Comparison of ENCODE assay signal across 8 mouse cellular contexts in genomic region chr6:87730591-87731462, GRCm38 (mm10). TPM values are rescaled to one million over a fixed set of nuclear protein-coding genes. Genes with fewer than 3 reads are reported as not detected.
DNase-seq lines count a peak whose midpoint lies in the region; ATAC-seq and TF ChIP-seq lines count a peak whose summit lies in the region.

Efcc1 (plus strand) TSS chr6:87730869.

- H3K4me3 ChIP-seq in gastrocnemius, adult 2 months, result peak within 1 kb of the TSS; percentile 72
- peak within 1 kb of the TSS; percentile 61 for H3K4me3 ChIP-seq in hindbrain, embryonic 13.5 days
- H3K4me3 ChIP-seq in lung, postnatal 0 days (ENCODE audit: low read depth, low read length), result peak within 1 kb of the TSS; percentile 41

- peak; percentile 26; the same call in 1 of the 2 replicates for TF ChIP-seq CTCF in gastrocnemius, adult 2 months (IDR thresholded peaks at IDR 0.05)
- peak; percentile 57 for TF ChIP-seq CTCF in lung, postnatal 0 days (IDR thresholded peaks at IDR 0.05)

- H3K36me3 ChIP-seq in hindbrain, embryonic 13.5 days, result no peaks in the 10 kb centered on the region
- H3K36me3 ChIP-seq in lung, postnatal 0 days (ENCODE audit: insufficient read depth, low read length), result no peaks in the 10 kb centered on the region

- H3K9ac ChIP-seq in hindbrain, embryonic 13.5 days, result peak within 1 kb of the TSS; percentile 87
- H3K9ac ChIP-seq in lung, postnatal 0 days (replicated peaks; ENCODE audit: low read depth), result peak within 1 kb of the TSS; percentile 12; the same call in 1 of the 2 replicates

- H3K27ac ChIP-seq in gastrocnemius, adult 2 months, result peak within 1 kb of the TSS; percentile 78
- peak within 1 kb of the TSS; percentile 87 for H3K27ac ChIP-seq in hindbrain, embryonic 13.5 days
- H3K27ac ChIP-seq in lung, postnatal 0 days (ENCODE audit: low read length), result peak within 1 kb of the TSS; percentile 44; the same call in 1 of the 2 replicates

- peak within 1 kb of the TSS; percentile 92 for H3K4me2 ChIP-seq in hindbrain, embryonic 13.5 days
- peak within 1 kb of the TSS; percentile 74 for H3K4me2 ChIP-seq in lung, postnatal 0 days (replicated peaks; ENCODE audit: low read depth, low read length)

- H3K9me3 ChIP-seq in hindbrain, embryonic 13.5 days, result no peaks in the 10 kb centered on the region
- H3K9me3 ChIP-seq in lung, postnatal 0 days (ENCODE audit: low read length), result no peaks in the 10 kb centered on the region

- DNase-seq in Muller cell, postnatal 12 days (ENCODE audit: inconsistent ontology term), result peak; percentile 59
- DNase-seq in cerebellum, postnatal 14 days, result peak; percentile 48 to 51
- DNase-seq in gastrocnemius, adult 2 months, result peak; percentile 82
- peak; percentile 33 to 41 for DNase-seq in layer of hippocampus, postnatal 25 days (ENCODE audit: extremely low spot score in 1 of 2, low spot score in 1 of 2)
- DNase-seq in lung, postnatal 0 days (ENCODE audit: low spot score), result peak; percentile 66
- peak; percentile 51 to 60 for DNase-seq in right cerebral cortex, postnatal 10 days (ENCODE audit: low spot score in 2 of 2)

- under 1% methylated on average over 86 of the region's 90 CpGs for WGBS in hindbrain, embryonic 13.5 days
- under 1% methylated on average over 69 of the region's 90 CpGs for WGBS in lung, postnatal 0 days

- intact Hi-C loops in gastrocnemius, adult 2 months (cut with DNase I), result no loop called here

- peaks cover 34% of the 10 kb centered on the region for H3K27me3 ChIP-seq in hindbrain, embryonic 13.5 days
- peaks cover 18% of the 10 kb centered on the region; the same call in 1 of the 2 replicates for H3K27me3 ChIP-seq in lung, postnatal 0 days (replicated peaks; ENCODE audit: insufficient read depth, low read length)

- no peak for TF ChIP-seq EP300 in lung, postnatal 0 days (IDR thresholded peaks at IDR 0.05)

- peaks cover 39% of the 10 kb centered on the region for H3K4me1 ChIP-seq in hindbrain, embryonic 13.5 days (replicated peaks)
- H3K4me1 ChIP-seq in lung, postnatal 0 days (ENCODE audit: insufficient read depth, low read depth, low read length), result peaks cover 20% of the 10 kb centered on the region

- ATAC-seq in hindbrain, embryonic 13.5 days (ENCODE audit: low FRiP score), result peak; percentile 80
- peak; percentile 70 for ATAC-seq in lung, postnatal 0 days
- ATAC-seq in erythroid progenitor cell, adult 5-6 weeks (replicated peaks; ENCODE audit: low FRiP score, poor library complexity, severe bottlenecking), result no peak

RNA-seq across cellular contexts. Expression of gene Efcc1, which starts in this region (rescaled TPM):
- under 1 TPM; 0.70 to 0.82 TPM for total RNA-seq in gastrocnemius, adult 2 months (2021)
- 5.9 and 6.2 TPM in 2 replicates for polyA plus RNA-seq in hindbrain, embryonic 13.5 days (2015; fragmentation: Nextera tagmentation; extraction: Ambion mirVana)
- total RNA-seq in layer of hippocampus, postnatal 25 days (2021), result 1 to 10 TPM; 3.4 to 3.7 TPM
- polyA plus RNA-seq in lung, postnatal 0 days (2015; fragmentation: Nextera tagmentation; extraction: Ambion mirVana), result 4.0 and 5.9 TPM in 2 replicates
- total RNA-seq in erythroid progenitor cell, adult 5-6 weeks (2015; ENCODE audit: low replicate concordance), result not detected in 2 replicates
- 0.08 TPM in 1 of 2 replicates, not detected in the other for total RNA-seq in erythroid progenitor cell, adult 5-6 weeks (2017; ENCODE audit: low replicate concordance)

Comparison
In these comparisons a context has a peak if more than half of its experiments do, and no peak if none do; other contexts are left out.
1. Peak in DNase-seq, H3K4me3 ChIP-seq and H3K27ac ChIP-seq in gastrocnemius, adult 2 months; RNA of the gene not detected or under 1 TPM.